Mouse (Mus musculus) erythroid progenitor cell, adult 5-6 weeks (primary cell): Measurements from ENCODE around the gene Lrp1. TPM values are rescaled to one million over a fixed set of nuclear protein-coding genes. Genes with fewer than 3 reads are reported as not detected.
A peak's percentile ranks its signal among the peaks of the same experiment; 100 is the strongest.

Source experiments
- ATAC-seq: replicated peaks from 2 replicates; pipeline ENCODE4 v1.8.0; 2016; ENCODE audit warnings: moderate number of reproducible peaks, mild to moderate bottlenecking, moderate TSS enrichment, inconsistent platforms; ENCODE audit not compliant: poor library complexity, low FRiP score, severe bottlenecking
- total RNA-seq, 2 experiments: library from RNA; stranded (forward) in 1 of 2; stranded (reverse) in 1 of 2; fragments of 150-400 nt in 1 of 2; fragments of 186-747, 209-891 nt in 1 of 2; gene quantifications; 2 replicates each; pipeline versions ENCODE4 v1.2.3 to v1.2.4; 2015 to 2017; ENCODE audit warnings: low replicate concordance in 2 of 2

Gene Lrp1
- total RNA-seq, 2 experiments from 2014 or later, result 11.5 to 19.7 TPM

DNA sequence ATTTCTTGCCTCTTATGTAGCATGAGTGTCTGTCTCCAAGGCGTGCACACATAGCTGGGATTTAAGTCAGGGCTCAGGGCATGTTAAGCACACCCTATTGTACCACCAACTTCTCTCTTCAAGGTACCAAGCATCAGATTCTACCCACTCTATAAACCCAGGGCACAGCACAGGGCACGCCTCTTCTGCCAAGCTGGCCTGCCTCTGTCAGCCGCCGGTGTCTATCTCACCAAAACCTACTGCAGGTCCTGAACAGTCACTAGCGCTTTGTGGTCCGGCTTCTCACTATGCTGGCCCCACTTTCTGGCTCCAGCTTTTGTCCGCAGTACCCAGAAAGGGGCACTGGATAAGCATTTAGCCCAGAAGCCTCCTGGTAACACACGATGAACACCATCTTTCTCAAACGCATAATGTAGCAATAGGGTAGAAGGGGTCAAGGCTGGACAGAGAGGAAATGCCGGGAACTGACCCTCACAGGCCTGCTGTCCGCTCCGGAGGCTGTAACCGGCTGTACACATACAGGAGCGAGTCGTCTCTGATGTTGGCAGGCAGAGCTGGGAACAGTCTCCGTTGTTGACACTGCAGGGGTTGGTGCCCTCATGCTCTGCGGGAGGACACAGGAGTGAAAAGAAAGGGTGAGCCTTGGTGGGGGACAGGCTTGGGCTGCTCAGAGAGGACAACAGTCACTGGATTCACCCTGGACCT lies 49.9 kb downstream of the Lrp1 start:
- peak; percentile 64 for ATAC-seq

DNA sequence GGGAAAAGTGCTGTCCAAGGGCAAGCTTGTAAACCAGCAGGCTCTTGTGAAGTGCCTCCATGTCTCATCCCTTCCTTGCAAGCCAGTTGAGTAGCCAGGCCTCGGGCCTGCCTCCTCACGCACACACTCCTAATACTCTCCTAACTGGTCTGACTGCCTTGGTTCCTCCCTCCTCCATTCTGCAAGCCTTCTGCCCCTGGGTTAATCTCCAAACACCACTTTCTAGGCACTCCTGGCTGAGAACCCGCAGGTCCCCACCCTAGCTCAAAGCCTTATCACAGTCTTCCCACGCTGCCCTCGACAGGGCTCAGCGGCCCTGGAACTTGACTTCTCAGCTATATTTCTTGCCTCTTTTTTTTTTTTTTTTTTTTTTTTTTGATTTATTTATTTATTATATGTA lies 50.6 kb downstream of the Lrp1 start:
- peak; percentile 89 for ATAC-seq

DNA sequence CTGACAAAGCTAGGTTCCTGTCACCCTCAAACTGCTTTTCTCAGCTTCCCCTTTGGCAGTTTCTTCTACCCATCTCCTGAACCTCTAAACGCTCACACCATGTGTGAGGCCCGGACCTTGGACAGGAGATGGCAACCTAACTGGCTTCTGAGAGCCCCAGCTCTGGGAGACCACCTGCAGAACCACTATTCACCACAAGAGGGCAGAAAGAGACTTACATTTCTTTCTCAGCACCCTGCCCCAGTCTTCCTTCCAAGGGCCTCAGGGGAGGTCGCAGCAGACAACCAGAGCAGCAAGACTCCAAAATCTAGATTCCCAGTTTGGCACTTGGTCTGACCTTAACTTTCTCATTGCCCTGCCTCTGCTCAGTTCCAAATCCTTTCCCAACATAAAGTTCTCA lies 51.5 kb downstream of the Lrp1 start:
- ATAC-seq, result peak; percentile 63

GRCm38 (mm10) chr10:127566553-127567326 lies 54.2 kb downstream of the Lrp1 start:
- ATAC-seq, result no peak

DNA sequence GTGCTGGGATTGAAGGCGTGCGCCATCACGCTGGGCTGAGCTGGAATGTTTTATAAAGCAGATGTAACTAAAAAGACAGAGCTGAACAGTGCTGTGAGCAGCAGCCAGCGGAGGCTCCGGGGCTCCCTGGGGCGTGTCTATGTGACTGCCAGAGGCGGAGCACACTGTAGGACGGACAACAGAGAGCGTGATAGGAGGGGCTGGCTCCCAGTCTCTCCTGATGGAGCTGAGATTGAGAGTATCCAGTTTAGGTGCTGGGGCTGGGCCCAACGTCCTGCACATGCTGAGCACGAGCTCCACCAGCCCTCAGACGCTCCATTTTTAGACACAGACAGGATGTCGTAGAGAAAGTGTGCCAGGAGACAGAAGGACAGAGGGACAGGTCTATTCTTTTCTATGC lies 56.6 kb downstream of the Lrp1 start:
- ATAC-seq, result no peak

DNA sequence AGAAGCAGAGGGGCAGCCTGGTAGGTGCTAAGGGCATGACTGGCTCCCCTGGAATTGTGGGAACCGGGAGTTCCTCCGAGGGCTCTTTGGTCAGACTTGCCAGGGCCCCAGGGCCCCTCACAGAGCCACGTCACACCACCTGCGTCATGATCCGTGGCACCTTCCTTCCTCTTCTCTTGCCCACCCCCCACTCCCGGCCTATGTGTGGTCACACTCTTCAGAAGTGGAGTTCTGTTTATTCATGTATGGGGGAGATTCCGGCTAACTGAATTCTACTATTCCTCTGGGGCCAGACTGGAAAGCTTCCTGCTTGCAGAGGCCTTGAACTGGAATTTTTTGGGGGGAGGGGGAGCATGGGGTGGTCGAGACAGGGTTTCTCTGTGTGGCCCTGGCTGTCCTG lies 57.1 kb downstream of the Lrp1 start:
- ATAC-seq, result no peak

DNA sequence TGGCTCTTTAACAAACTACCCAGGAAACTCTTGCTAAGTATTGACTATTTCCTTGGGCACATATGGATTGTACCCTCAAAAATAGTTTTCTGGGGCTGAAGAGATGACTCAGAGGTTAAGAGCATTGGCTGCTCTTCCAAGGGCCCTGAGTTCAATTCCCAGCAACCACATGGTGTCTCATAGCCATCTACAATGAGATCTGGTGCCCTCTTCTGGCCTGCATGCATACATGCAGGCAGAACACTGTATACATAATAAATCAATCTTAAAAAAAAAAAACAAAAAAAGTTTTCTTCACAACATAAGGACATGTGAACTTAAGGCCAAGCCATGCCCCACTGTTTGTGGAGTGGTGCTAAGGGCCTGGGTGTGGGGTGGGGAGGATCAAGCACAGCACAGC lies 59.8 kb downstream of the Lrp1 start:
- ATAC-seq, result no peak

GRCm38 (mm10) chr10:127557397-127557796 lies 63.6 kb downstream of the Lrp1 start:
- no peak for ATAC-seq

GRCm38 (mm10) chr10:127555703-127556102 lies 65.2 kb downstream of the Lrp1 start:
- ATAC-seq, result peak; percentile 41; the same call in 1 of the 2 replicates

DNA sequence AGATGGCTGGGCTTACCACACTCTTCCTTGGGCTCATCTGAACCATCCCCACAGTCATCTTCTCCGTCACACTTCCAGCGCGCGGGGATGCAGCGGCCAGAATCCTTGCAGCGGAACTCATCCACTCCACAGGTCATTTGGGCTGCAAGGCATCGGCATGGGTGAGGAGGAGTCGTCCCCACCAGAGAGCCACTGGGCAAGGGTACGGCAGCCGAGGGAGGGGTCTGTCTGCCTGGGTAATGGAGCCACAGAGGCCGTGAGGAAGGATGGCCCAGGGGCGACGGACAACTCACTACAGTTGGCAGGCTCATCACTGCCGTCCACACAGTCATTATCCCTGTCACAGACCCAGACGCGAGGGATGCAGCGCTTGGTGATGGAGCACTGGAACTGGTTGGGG lies 71.1 kb downstream of the Lrp1 start:
- ATAC-seq, result no peak

- ATAC-seq, result no peak
Measured at GRCm38 (mm10) chr10:127548236-127548635, 72.7 kb downstream of the Lrp1 start.

GRCm38 (mm10) chr10:127546505-127546904 lies 74.4 kb downstream of the Lrp1 start:
- ATAC-seq, result no peak

DNA sequence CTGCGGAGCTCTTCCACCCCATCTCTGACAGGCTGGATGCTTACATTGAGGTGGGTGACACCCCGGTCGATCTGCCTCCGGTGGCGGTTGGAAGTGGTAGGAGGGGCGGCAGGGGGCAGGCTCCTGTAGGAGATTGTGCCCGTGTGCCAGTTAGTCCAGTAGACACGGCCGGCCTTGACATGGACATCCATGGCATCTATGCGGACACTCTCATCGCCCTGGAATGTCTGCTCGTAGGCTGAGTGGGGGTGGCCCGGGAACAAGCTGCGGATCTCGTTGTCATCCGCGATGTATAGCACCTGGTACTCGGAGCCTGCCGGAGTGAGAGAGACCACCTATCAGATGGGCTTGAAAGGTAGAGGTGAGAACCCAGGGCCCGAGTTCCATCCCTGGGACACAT lies 76.6 kb downstream of the Lrp1 start:
- no peak for ATAC-seq

GRCm38 (mm10) chr10:127543916-127544315 lies 77.0 kb downstream of the Lrp1 start:
- no peak for ATAC-seq

DNA sequence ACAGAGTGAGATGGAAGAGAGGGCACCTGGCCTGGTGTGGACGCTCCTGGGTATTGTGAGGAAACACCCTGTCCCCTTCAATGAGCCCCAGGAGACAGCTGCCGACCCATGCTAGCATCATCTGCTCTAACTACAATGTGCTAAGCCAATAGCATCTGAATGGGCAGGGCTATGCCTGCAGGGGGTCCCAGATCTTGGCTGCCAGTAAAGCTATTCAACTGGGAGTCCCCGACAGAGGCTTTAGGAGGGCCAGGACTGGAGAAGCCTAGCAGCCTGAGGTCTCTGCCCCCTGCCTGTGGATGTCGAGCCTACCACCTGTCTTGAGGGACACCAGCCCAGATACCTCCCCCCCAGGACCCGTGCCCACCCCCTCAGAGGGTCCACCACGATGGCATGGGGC lies 78.2 kb downstream of the Lrp1 start:
- no peak for ATAC-seq

GRCm38 (mm10) chr10:127542084-127542483 lies 78.9 kb downstream of the Lrp1 start:
- ATAC-seq, result no peak

GRCm38 (mm10) chr10:127541510-127541909 lies 79.4 kb downstream of the Lrp1 start:
- ATAC-seq, result no peak

GRCm38 (mm10) chr10:127537854-127538583 lies 82.9 kb downstream of the Lrp1 start:
- ATAC-seq, result peak; percentile 75

DNA sequence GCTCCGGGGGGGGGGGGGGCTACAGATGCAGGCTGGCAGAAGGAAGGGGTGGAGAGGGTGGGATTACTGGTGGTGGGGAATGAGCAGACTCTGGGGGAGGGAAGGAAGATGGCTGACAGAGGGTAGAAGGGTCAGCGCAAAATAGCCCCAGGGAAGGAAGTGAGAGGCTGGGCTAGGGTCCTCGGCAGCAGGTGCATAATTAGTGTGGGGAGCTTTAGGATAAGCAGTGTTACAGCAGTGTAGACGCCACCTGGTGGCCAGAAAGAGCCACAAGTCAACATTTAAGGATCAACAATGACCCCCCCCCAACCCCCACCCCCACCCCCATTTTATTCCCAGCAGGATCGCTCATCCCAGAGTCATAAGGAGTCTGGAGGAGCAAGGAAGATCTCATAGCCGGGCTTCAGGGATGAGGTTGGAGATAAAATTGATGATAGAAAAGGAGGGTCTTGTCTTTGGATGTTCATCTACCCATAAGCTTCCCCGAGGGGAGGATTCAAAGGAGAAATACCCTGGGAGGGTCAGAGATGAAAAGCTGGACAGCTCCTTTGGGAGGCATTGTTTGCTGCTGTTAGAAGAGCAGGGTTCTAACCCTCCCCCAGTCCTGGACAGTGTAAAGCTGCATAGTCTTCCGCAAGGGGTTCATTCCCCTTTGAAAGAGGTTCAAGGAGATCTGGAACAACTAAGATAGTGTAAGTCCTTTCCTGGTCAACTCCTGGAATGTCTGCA lies 84.2 kb downstream of the Lrp1 start:
- ATAC-seq, result no peak

DNA sequence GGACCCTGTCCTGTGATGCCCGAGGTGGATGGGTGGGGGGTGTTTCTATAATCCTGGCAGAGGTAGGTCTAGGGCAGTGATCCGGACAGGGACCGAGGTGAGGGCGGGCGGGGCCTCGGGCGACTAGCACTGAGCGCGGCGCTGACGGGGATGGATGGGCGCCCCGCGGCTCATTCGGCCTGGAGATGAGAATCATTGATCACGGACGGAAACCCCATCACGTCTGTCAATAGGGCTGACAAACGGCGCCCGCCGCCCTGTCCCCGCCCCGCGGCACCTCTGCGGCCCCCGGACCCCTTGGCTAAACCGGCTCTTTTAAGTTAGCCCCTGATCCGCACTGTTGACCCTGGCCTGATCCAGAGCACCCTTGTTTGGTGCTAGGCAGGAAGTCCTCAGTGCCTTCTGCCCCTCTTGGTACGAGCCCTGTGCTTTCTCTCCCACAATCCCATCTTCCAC lies 86.0 kb downstream of the Lrp1 start:
- no peak for ATAC-seq
